Mouse (Mus musculus) kidney, adult 2 months (tissue): ENCODE measurements at regions not wholly inside any gene's neighbourhood (a gene's known extent, or its start where the extent isn't known, plus 50 kb on each side); places are given as distances from the start of the nearest gene placed in this dataset.

ENCODE experiments used
- CTCF ChIP-seq: fragments of 200-500 bp; conservative IDR thresholded peaks from 2 replicates; pipeline ENCODE4 v1.5.1; 2011; ENCODE audit warnings: low read depth, mild to moderate bottlenecking, control low read depth, low read length, moderate library complexity, mixed read lengths; ENCODE audit not compliant: insufficient read depth, insufficient read length
- POLR2A ChIP-seq: fragments of 200-500 bp; IDR thresholded peaks from one replicate; pipeline ENCODE4 v1.6.1; 2011; ENCODE audit warnings: low read depth, low read length, control low read depth

- TF ChIP-seq CTCF (no peak), POLR2A (no peak)
Measured at GRCm38 (mm10) chr19:34421171-34421570, 53.8 kb downstream of the Ch25h start.
